Mouse (Mus musculus) midbrain, embryonic 16.5 days (tissue): ENCODE measurements at regions not wholly inside any gene's neighbourhood (a gene's known extent, or its start where the extent isn't known, plus 50 kb on each side); places are given as distances from the start of the nearest gene placed in this dataset.

ENCODE experiments used
- ATAC-seq: fragments of 200-750 bp; cut with Nextera tagmentation; 2 replicates; pipeline ENCODE4 v1.8.0; 2017; ENCODE audit warnings: moderate TSS enrichment
- H3K27ac ChIP-seq: fragments of 300-500 bp; sonication (generic); 2 replicates; pipeline ENCODE4 v1.5.1; 2014; ENCODE audit warnings: mild to moderate bottlenecking, low read length, mixed read lengths
- H3K27me3 ChIP-seq: fragments of 300-500 bp; sonication (generic); 2 replicates; pipeline ENCODE4 v1.6.1; 2014; ENCODE audit warnings: low read depth, low read length, mixed read lengths; ENCODE audit not compliant: control insufficient read depth, insufficient read depth
- H3K36me3 ChIP-seq: fragments of 300-500 bp; sonication (generic); 2 replicates; pipeline ENCODE4 v1.6.1; 2014; ENCODE audit warnings: mild to moderate bottlenecking, low read length, moderate library complexity, mixed read lengths; ENCODE audit not compliant: control insufficient read depth, insufficient read depth
- H3K4me1 ChIP-seq: fragments of 300-500 bp; sonication (generic); 2 replicates; pipeline ENCODE4 v1.6.1; 2014; ENCODE audit warnings: mild to moderate bottlenecking, low read length, mixed read lengths; ENCODE audit not compliant: control insufficient read depth, insufficient read depth
- H3K4me2 ChIP-seq: fragments of 300-500 bp; sonication (generic); 2 replicates; pipeline ENCODE4 v1.6.1; 2014; ENCODE audit warnings: mild to moderate bottlenecking, low read length, mixed read lengths
- H3K4me3 ChIP-seq: fragments of 300-500 bp; sonication (generic); 2 replicates; pipeline ENCODE4 v1.5.1; 2014; ENCODE audit warnings: low read depth, mild to moderate bottlenecking, low read length, moderate library complexity, mixed read lengths
- H3K9ac ChIP-seq: fragments of 300-500 bp; sonication (generic); 2 replicates; pipeline ENCODE4 v1.6.1; 2014; ENCODE audit warnings: low read depth, low read length, mixed read lengths
- H3K9me3 ChIP-seq: fragments of 300-500 bp; sonication (generic); replicated peaks from 2 replicates; pipeline ENCODE4 v1.6.1; 2014; ENCODE audit warnings: mild to moderate bottlenecking, low read length, mixed read lengths; ENCODE audit not compliant: control insufficient read depth, poor library complexity, severe bottlenecking
- WGBS: fragments of 180-500 bp; shearing (Covaris S2); extraction: QIAGEN DNeasy Blood & Tissue Kit; methylation state at CpG from one replicate; pipeline ENCODE4 v1.1.7; 2014; 5-methylcytosine and 5-hydroxymethylcytosine counted together

- no peak for ATAC-seq
- Histone ChIP-seq H3K27me3 (no peaks in the 10 kb centered on the region), H3K4me3 (no peak overlapping the region), H3K9me3 (no peaks in the 10 kb centered on the region), H3K4me2 (no peak overlapping the region), H3K9ac (no peak overlapping the region), H3K4me1 (no peaks in the 10 kb centered on the region), H3K27ac (no peak overlapping the region), H3K36me3 (no peaks in the 10 kb centered on the region)
Observed at GRCm38 (mm10) chr2:81407372-81407771, 645.6 kb upstream of the Zfp804a start.

GRCm38 (mm10) chr2:81411751-81412150 is 641.3 kb upstream of the Zfp804a start:
- 60% methylated on average over 3 of the region's 3 CpGs for WGBS
- Histone ChIP-seq H3K27me3 (no peaks in the 10 kb centered on the region), H3K4me3 (no peak overlapping the region), H3K4me2 (no peak overlapping the region), H3K4me1 (no peaks in the 10 kb centered on the region), H3K36me3 (no peaks in the 10 kb centered on the region), H3K9me3 (no peaks in the 10 kb centered on the region), H3K27ac (no peak overlapping the region), H3K9ac (no peak overlapping the region)
- ATAC-seq = no peak

GRCm38 (mm10) chr2:81431411-81431810 is 621.6 kb upstream of the Zfp804a start:
- H3K36me3 ChIP-seq = no peaks in the 10 kb centered on the region
- H3K27ac ChIP-seq = no peak overlapping the region
- 87% methylated on average over 4 of the region's 4 CpGs for WGBS
- H3K27me3 ChIP-seq = no peaks in the 10 kb centered on the region
- H3K4me3 ChIP-seq = no peak overlapping the region
- no peak overlapping the region for H3K4me2 ChIP-seq
- H3K9me3 ChIP-seq = no peaks in the 10 kb centered on the region
- ATAC-seq = no peak
- no peaks in the 10 kb centered on the region for H3K4me1 ChIP-seq
- H3K9ac ChIP-seq = no peak overlapping the region

- no peaks in the 10 kb centered on the region for H3K36me3 ChIP-seq
- no peak overlapping the region for H3K4me3 ChIP-seq
- no peaks in the 10 kb centered on the region for H3K9me3 ChIP-seq
- H3K4me1 ChIP-seq = no peaks in the 10 kb centered on the region
- no peaks in the 10 kb centered on the region for H3K27me3 ChIP-seq
- H3K4me2 ChIP-seq = peak overlapping the region; percentile 20; the same call in 1 of the 2 replicates
- whole genome bisulfite sequencing = 81% methylated on average over 11 of the region's 11 CpGs
- ATAC-seq = peak; percentile 36; the same call in 1 of the 2 replicates
- no peak overlapping the region for H3K27ac ChIP-seq
- no peak overlapping the region for H3K9ac ChIP-seq
Observed at GRCm38 (mm10) chr2:81439082-81439481, 613.9 kb upstream of the Zfp804a start.

- no peak for ATAC-seq
- no peaks in the 10 kb centered on the region for H3K27me3 ChIP-seq
- H3K36me3 ChIP-seq = no peaks in the 10 kb centered on the region
- H3K4me1 ChIP-seq = no peaks in the 10 kb centered on the region
- H3K9ac ChIP-seq = no peak overlapping the region
- no peak overlapping the region for H3K4me3 ChIP-seq
- no peak overlapping the region for H3K27ac ChIP-seq
- no peaks in the 10 kb centered on the region for H3K9me3 ChIP-seq
- no peak overlapping the region for H3K4me2 ChIP-seq
Observed at GRCm38 (mm10) chr2:81440929-81441328, 612.1 kb upstream of the Zfp804a start.

GRCm38 (mm10) chr2:81450514-81450913 is 602.5 kb upstream of the Zfp804a start:
- 56% methylated on average over 1 of the region's 1 CpGs for WGBS
- H3K4me2 ChIP-seq = no peak overlapping the region
- H3K27ac ChIP-seq = no peak overlapping the region
- no peaks in the 10 kb centered on the region for H3K4me1 ChIP-seq
- H3K4me3 ChIP-seq = no peak overlapping the region
- H3K9me3 ChIP-seq = no peaks in the 10 kb centered on the region
- no peak overlapping the region for H3K9ac ChIP-seq
- no peaks in the 10 kb centered on the region for H3K36me3 ChIP-seq
- no peaks in the 10 kb centered on the region for H3K27me3 ChIP-seq
- ATAC-seq = no peak

GRCm38 (mm10) chr2:81488821-81489220 is 564.2 kb upstream of the Zfp804a start:
- no peak overlapping the region for H3K27ac ChIP-seq
- WGBS = 52% methylated on average over 2 of the region's 2 CpGs
- ATAC-seq = no peak

GRCm38 (mm10) chr2:81506985-81507384 is 546.0 kb upstream of the Zfp804a start:
- no peaks in the 10 kb centered on the region for H3K9me3 ChIP-seq
- no peak overlapping the region for H3K4me2 ChIP-seq
- H3K36me3 ChIP-seq = no peaks in the 10 kb centered on the region
- H3K4me1 ChIP-seq = no peaks in the 10 kb centered on the region
- ATAC-seq = no peak
- H3K9ac ChIP-seq = no peak overlapping the region
- no peak overlapping the region for H3K4me3 ChIP-seq
- H3K27me3 ChIP-seq = no peaks in the 10 kb centered on the region
- WGBS = 89% methylated on average over 1 of the region's 1 CpGs
- no peak overlapping the region for H3K27ac ChIP-seq

More at GRCm38 (mm10) chr2:81488821-81489220, 564.2 kb upstream of the Zfp804a start:
- Histone ChIP-seq H3K27me3 (no peaks in the 10 kb centered on the region), H3K4me1 (no peaks in the 10 kb centered on the region), H3K36me3 (no peaks in the 10 kb centered on the region), H3K9me3 (no peaks in the 10 kb centered on the region), H3K4me2 (no peak overlapping the region), H3K9ac (no peak overlapping the region), H3K4me3 (no peak overlapping the region)

- no peak for ATAC-seq
- Histone ChIP-seq H3K9me3 (no peaks in the 10 kb centered on the region), H3K4me1 (no peaks in the 10 kb centered on the region), H3K9ac (no peak overlapping the region), H3K27ac (no peak overlapping the region), H3K4me2 (no peak overlapping the region), H3K27me3 (no peaks in the 10 kb centered on the region), H3K4me3 (no peak overlapping the region), H3K36me3 (no peaks in the 10 kb centered on the region)
- WGBS = 88% methylated on average over 4 of the region's 4 CpGs
Observed at GRCm38 (mm10) chr2:81513030-81513579, 539.9 kb upstream of the Zfp804a start.
